Mouse (Mus musculus): ENCODE data around the gene Efna4. TPM values are rescaled to one million over a fixed set of nuclear protein-coding genes. Genes with fewer than 3 reads are reported as not detected.

Efna4 gene
- polyA plus RNA-seq, 1 experiment from 2014 or later: 9.3 TPM

DNA sequence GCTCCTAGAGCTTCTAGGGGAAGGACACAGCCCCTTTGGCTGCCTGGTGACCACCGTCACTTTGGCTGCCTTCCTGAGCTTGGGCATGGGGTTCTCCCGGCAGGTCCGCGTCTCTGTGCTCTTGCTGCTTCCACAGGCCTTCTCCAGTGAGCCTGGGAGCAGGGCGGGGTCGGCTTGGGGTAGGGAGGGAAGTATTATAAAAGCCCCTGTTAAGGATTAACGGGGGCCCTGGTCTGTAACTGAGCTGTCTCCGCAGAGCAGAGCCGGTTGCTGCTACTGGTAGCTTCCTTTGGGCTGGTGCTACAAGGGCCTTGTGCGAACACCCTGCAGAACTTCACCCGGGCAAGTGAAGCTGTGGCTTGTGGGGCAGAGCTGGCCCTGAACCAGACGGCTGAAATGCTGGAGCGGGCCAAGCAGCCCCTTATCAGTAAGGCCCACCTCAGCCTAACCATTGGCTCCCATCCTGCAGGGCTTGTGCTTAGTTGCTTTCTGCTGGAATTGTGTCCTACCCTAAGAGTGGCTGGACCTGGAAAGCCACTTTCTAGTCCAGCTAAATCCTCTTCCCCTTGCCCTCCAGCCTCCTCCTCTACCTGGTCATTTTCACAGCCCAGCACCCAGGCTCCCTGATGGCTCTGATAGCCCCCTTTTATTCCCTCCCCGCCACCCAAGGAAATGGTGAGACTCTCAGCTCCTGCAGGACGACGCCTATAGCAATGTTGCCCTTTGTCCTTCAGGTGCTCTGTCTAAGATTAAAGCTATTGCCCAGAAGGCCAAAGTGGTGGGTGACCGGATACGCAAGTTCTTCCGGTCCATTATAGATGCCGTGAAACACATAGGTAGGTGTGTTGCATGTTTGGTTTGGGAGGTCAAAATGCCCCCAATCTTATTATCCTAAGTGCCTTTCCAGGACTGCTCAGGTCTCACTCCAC is 27.9 kb upstream of the Efna4 start:
- Histone ChIP-seq H3K4me3 (ENCODE audit: low read depth, low read length) (no peak overlapping the region), H3K27ac (ENCODE audit: low read depth, low read length) (no peak overlapping the region), H3K9me3 (replicated peaks; ENCODE audit: control insufficient read depth, low read length) (no peaks in the 10 kb centered on the region), H3K4me1 (ENCODE audit: control insufficient read depth, insufficient read depth, low read length) (no peaks in the 10 kb centered on the region), H3K27me3 (ENCODE audit: control insufficient read depth, insufficient read depth, low read length) (peaks cover 3% of the 10 kb centered on the region), H3K4me2 (no peak overlapping the region), H3K36me3 (ENCODE audit: control insufficient read depth, insufficient read depth, low read length) (no peaks in the 10 kb centered on the region), H3K9ac (ENCODE audit: low read depth, low read length) (no peak overlapping the region)
- WGBS (ENCODE audit: insufficient replicate concordance): 64% methylated on average over 20 of the region's 20 CpGs
- ATAC-seq (replicated peaks; ENCODE audit: insufficient number of reproducible peaks, low FRiP score, low TSS enrichment): no peak

DNA sequence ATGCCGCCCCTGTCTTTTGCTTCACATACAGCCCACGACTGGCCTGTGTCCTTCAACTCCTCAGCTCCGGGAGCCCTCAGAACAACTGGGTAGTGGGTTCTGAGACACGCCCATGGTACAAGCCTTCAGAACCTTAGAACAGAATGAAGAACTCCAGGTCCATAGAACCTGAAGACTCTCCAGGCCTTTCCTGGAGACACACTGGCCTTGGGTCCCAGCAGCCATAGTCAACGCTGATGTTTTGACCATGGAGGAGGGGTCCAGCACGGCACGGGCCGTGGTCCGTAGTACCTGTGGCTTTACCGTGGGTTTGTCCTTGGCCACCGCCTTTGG is 27.3 kb upstream of the Efna4 start, which contains the start of gene Dcst1:
Gene Dcst1 (minus strand): TSS at position 101 of the 333 bp plus-strand sequence.
- no peaks in the 10 kb centered on the region for H3K9me3 ChIP-seq (replicated peaks; ENCODE audit: control insufficient read depth, low read length)
- H3K4me3 ChIP-seq (ENCODE audit: low read depth, low read length): no peak within 1 kb of the TSS
- H3K27me3 ChIP-seq (ENCODE audit: control insufficient read depth, insufficient read depth, low read length): peaks cover 3% of the 10 kb centered on the region
- H3K4me2 ChIP-seq: no peak within 1 kb of the TSS
- H3K4me1 ChIP-seq (ENCODE audit: control insufficient read depth, insufficient read depth, low read length): no peaks in the 10 kb centered on the region
- H3K27ac ChIP-seq (ENCODE audit: low read depth, low read length): no peak within 1 kb of the TSS
- 86% methylated on average over 11 of the region's 11 CpGs for WGBS (ENCODE audit: insufficient replicate concordance)
- no peak for ATAC-seq (replicated peaks; ENCODE audit: insufficient number of reproducible peaks, low FRiP score, low TSS enrichment)
- no peak within 1 kb of the TSS for H3K9ac ChIP-seq (ENCODE audit: low read depth, low read length)
- no peaks in the 10 kb centered on the region for H3K36me3 ChIP-seq (ENCODE audit: control insufficient read depth, insufficient read depth, low read length)

DNA sequence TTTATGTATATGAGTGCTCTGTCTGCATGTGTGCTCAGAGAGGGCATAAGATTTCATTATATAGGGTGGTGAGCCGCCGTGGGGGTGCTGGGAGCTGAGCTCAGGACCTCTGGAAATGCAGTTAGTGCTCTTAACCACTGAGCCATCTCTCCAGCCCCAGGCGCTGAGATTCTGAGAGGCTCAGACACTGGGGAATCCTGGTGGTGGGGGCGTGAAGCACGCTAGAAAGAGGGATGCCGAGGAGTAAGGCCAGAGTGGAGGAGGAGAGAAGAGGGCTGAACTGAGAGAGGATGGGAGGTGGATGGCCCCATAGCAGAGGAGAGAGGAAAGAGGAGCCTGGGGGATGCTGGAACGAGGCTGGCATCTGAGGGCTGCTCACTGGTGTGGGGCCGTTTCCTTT is 26.8 kb upstream of the Efna4 start:
- Histone ChIP-seq H3K9ac (ENCODE audit: low read depth, low read length) (no peak overlapping the region), H3K4me3 (ENCODE audit: low read depth, low read length) (no peak overlapping the region), H3K4me1 (ENCODE audit: control insufficient read depth, insufficient read depth, low read length) (no peaks in the 10 kb centered on the region), H3K9me3 (replicated peaks; ENCODE audit: control insufficient read depth, low read length) (no peaks in the 10 kb centered on the region), H3K27ac (ENCODE audit: low read depth, low read length) (no peak overlapping the region), H3K27me3 (ENCODE audit: control insufficient read depth, insufficient read depth, low read length) (peaks cover 3% of the 10 kb centered on the region), H3K36me3 (ENCODE audit: control insufficient read depth, insufficient read depth, low read length) (no peaks in the 10 kb centered on the region), H3K4me2 (no peak overlapping the region)
- 60% methylated on average over 8 of the region's 8 CpGs for WGBS (ENCODE audit: insufficient replicate concordance)
- no peak for ATAC-seq (replicated peaks; ENCODE audit: insufficient number of reproducible peaks, low FRiP score, low TSS enrichment)

DNA sequence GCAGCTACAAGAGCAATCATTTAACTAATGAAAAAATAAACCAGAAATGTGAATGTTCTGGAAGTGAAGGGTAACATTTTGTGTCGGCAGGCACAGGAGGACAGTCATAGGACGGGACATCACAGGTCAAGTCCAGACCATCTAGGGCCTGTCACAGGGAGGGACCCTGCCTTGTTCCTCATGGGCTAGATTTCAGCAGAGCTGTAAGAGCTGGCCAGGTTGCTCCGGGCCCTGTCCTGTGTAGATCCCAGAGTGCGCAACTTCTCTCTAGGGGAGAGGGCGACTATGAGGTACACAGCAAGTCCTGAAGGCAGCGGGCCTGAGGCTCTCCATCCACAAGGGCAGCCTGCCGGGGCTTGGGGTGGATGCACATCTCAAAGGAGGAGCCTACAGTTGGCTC is 23.8 kb upstream of the Efna4 start, which contains the start of gene Dcst2:
Gene Dcst2 (plus strand): TSS at position 301 of the 400 bp plus-strand sequence.
- H3K27ac ChIP-seq (ENCODE audit: low read depth, low read length): no peak within 1 kb of the TSS
- H3K4me2 ChIP-seq: no peak within 1 kb of the TSS
- no peaks in the 10 kb centered on the region for H3K4me1 ChIP-seq (ENCODE audit: control insufficient read depth, insufficient read depth, low read length)
- no peak within 1 kb of the TSS for H3K4me3 ChIP-seq (ENCODE audit: low read depth, low read length)
- no peak for ATAC-seq (replicated peaks; ENCODE audit: insufficient number of reproducible peaks, low FRiP score, low TSS enrichment)
- 72% methylated on average over 7 of the region's 7 CpGs for WGBS (ENCODE audit: insufficient replicate concordance)
- no peaks in the 10 kb centered on the region for H3K9me3 ChIP-seq (replicated peaks; ENCODE audit: control insufficient read depth, low read length)
- H3K36me3 ChIP-seq (ENCODE audit: control insufficient read depth, insufficient read depth, low read length): no peaks in the 10 kb centered on the region
- H3K27me3 ChIP-seq (ENCODE audit: control insufficient read depth, insufficient read depth, low read length): no peaks in the 10 kb centered on the region; the same call in 1 of the 2 replicates
- H3K9ac ChIP-seq (ENCODE audit: low read depth, low read length): no peak within 1 kb of the TSS

DNA sequence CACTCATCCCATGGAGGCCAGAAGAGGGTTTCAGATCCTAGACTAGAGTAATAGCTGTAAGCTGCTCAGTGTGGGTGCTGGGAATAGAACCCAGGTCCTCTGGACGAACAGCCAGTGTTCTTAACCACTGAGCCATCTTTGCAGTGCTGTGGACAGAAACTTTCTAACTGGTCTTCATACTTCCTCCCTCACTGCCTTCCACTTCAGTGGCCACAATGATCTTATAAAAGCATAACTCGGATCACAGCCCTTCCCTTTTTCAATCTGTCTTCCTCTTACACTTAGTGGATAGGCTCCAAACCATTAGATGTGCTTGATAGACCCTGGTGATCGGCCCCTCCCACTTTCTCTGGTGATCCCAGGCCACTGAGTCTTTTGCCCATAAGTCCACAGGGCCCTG is 22.4 kb upstream of the Efna4 start:
- Histone ChIP-seq H3K27me3 (ENCODE audit: control insufficient read depth, insufficient read depth, low read length) (no peaks in the 10 kb centered on the region; the same call in 1 of the 2 replicates), H3K9me3 (replicated peaks; ENCODE audit: control insufficient read depth, low read length) (no peaks in the 10 kb centered on the region), H3K36me3 (ENCODE audit: control insufficient read depth, insufficient read depth, low read length) (no peaks in the 10 kb centered on the region), H3K4me3 (ENCODE audit: low read depth, low read length) (no peak overlapping the region), H3K9ac (ENCODE audit: low read depth, low read length) (no peak overlapping the region), H3K27ac (ENCODE audit: low read depth, low read length) (no peak overlapping the region), H3K4me2 (no peak overlapping the region), H3K4me1 (ENCODE audit: control insufficient read depth, insufficient read depth, low read length) (no peaks in the 10 kb centered on the region; the same call in 1 of the 2 replicates)
- WGBS (ENCODE audit: insufficient replicate concordance): 65% methylated on average over 3 of the region's 3 CpGs
- no peak for ATAC-seq (replicated peaks; ENCODE audit: insufficient number of reproducible peaks, low FRiP score, low TSS enrichment)

DNA sequence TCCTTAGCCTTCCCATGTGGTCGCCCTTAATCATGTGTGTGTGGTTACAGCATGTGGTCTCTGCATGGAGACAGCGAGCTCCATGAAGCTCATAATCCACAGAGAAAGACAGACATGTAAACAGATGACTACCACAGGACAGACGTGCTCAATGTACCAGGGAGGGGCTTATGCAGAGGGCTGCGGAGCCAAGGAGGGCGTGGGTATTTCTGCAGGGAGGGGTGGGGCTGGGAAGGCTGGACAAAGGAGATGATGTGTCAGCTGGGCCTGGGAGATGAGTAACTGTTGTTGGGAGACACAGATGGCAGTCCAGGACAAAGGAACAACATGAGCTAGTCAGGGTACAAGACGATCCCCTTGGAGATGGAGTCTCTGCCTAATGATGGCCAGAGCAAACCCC is 21.8 kb upstream of the Efna4 start:
- Histone ChIP-seq H3K9me3 (replicated peaks; ENCODE audit: control insufficient read depth, low read length) (no peaks in the 10 kb centered on the region), H3K4me3 (ENCODE audit: low read depth, low read length) (no peak overlapping the region), H3K4me2 (no peak overlapping the region), H3K9ac (ENCODE audit: low read depth, low read length) (no peak overlapping the region), H3K4me1 (ENCODE audit: control insufficient read depth, insufficient read depth, low read length) (peaks cover 3% of the 10 kb centered on the region; the same call in 1 of the 2 replicates), H3K36me3 (ENCODE audit: control insufficient read depth, insufficient read depth, low read length) (no peaks in the 10 kb centered on the region), H3K27ac (ENCODE audit: low read depth, low read length) (no peak overlapping the region), H3K27me3 (ENCODE audit: control insufficient read depth, insufficient read depth, low read length) (no peaks in the 10 kb centered on the region)
- WGBS (ENCODE audit: insufficient replicate concordance): 71% methylated on average over 6 of the region's 6 CpGs
- ATAC-seq (replicated peaks; ENCODE audit: insufficient number of reproducible peaks, low FRiP score, low TSS enrichment): no peak

DNA sequence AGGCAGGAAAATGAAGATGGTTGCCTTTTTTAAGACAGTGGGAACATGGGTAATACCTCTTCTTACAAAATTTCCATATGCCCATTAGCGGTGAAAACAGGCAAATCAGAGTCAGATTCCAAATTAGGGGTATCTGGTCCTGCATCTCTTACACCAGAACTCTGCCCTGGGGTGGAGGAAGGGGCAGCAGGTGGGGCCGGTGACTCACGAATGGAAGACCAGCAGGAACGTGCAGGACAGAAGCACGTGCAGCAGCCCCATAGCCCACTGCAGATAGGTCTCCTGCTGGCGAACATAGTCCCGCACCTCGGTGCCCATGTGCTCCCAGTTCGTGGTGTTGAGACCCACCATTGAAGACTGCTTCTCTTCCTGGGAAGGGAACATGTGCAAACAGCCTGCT is 18.2 kb upstream of the Efna4 start:
- Histone ChIP-seq H3K4me3 (ENCODE audit: low read depth, low read length) (no peak overlapping the region), H3K4me2 (no peak overlapping the region), H3K27me3 (ENCODE audit: control insufficient read depth, insufficient read depth, low read length) (peaks cover 6% of the 10 kb centered on the region), H3K9ac (ENCODE audit: low read depth, low read length) (no peak overlapping the region), H3K27ac (ENCODE audit: low read depth, low read length) (no peak overlapping the region), H3K36me3 (ENCODE audit: control insufficient read depth, insufficient read depth, low read length) (no peaks in the 10 kb centered on the region), H3K9me3 (replicated peaks; ENCODE audit: control insufficient read depth, low read length) (no peaks in the 10 kb centered on the region), H3K4me1 (ENCODE audit: control insufficient read depth, insufficient read depth, low read length) (peaks cover 3% of the 10 kb centered on the region; the same call in 1 of the 2 replicates)
- WGBS (ENCODE audit: insufficient replicate concordance): 62% methylated on average over 9 of the region's 9 CpGs
- ATAC-seq (replicated peaks; ENCODE audit: insufficient number of reproducible peaks, low FRiP score, low TSS enrichment): no peak

DNA sequence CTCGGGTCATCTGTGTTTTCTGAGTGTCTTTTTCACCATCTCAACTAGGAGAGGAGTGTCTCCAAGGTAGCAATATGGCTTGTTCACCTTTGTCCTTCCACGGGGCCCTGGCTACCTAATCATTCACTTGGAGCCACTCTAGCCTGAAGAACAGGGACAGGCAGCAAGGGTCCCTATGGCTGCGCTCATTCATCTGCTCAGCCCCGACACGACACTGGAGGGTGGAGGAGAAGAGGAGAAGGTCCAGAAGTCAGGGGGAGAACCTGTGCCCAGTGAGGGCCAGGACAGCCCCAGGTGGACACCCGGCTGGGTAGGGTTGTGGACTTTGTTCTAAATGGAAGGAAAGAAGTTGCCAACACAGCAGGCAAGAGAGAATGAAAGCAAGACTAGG is 17.7 kb upstream of the Efna4 start:
- H3K9ac ChIP-seq (ENCODE audit: low read depth, low read length): no peak overlapping the region
- peaks cover 3% of the 10 kb centered on the region; the same call in 1 of the 2 replicates for H3K4me1 ChIP-seq (ENCODE audit: control insufficient read depth, insufficient read depth, low read length)
- H3K36me3 ChIP-seq (ENCODE audit: control insufficient read depth, insufficient read depth, low read length): no peaks in the 10 kb centered on the region
- no peak overlapping the region for H3K27ac ChIP-seq (ENCODE audit: low read depth, low read length)
- H3K4me2 ChIP-seq: no peak overlapping the region
- 74% methylated on average over 6 of the region's 6 CpGs for WGBS (ENCODE audit: insufficient replicate concordance)
- no peak for ATAC-seq (replicated peaks; ENCODE audit: insufficient number of reproducible peaks, low FRiP score, low TSS enrichment)
- H3K4me3 ChIP-seq (ENCODE audit: low read depth, low read length): no peak overlapping the region
- peaks cover 6% of the 10 kb centered on the region for H3K27me3 ChIP-seq (ENCODE audit: control insufficient read depth, insufficient read depth, low read length)
- no peaks in the 10 kb centered on the region for H3K9me3 ChIP-seq (replicated peaks; ENCODE audit: control insufficient read depth, low read length)
